Mouse (Mus musculus): ENCODE measurements around the gene Helq.
A peak's percentile ranks its signal among the peaks of the same experiment; 100 is the strongest.

Helq gene

DNA sequence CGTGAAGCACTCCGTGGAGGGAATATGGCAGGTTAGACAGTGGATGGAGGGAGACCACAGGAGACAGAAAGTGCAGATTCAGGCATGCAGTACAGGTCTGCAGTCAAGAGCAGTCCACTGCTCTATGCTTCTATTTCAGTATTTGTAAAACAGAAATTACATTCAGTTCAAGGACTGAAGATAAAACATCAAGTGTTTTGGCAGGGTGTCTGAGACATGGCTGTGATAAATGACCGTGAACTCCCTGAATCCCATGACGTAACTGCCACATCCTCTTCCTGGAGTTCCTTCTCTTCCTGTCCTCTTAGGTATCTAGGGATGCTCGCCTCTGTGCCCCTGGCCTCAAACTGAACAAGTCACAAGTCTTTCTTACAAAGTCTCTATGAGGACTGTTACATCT is 21.5 kb downstream of the Helq start:
- no peak for DNase-seq

DNA sequence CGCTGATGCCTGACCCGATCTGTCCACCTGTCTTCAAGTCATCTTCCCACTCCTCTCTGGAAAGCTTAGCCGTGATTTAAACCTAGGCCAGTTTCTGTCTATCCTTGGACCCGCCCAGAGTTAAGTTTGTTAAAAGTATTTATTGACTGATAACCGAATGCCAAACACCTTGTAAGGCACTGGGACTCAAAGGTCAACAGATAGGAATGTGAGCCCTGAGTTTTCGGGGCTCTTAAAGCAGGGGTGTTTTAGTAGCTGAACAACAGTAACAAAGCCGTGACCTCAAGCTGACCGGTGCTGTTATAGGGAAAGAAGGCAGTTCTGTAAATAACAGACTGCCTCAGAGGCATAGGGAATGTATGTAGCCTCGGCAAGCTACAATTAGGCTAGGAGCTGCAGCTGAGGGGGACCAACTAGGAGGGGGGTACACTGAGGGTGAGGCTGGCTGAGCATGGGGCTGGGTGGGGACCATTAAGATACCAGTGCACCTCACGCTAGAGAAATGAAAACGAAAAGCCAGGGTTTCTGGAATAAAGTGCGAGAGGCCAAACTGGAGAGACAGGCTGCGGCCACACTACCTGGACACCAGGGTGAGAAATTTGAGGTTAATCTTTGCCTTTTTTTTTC is 22.5 kb downstream of the Helq start:
- no peak for DNase-seq

DNA sequence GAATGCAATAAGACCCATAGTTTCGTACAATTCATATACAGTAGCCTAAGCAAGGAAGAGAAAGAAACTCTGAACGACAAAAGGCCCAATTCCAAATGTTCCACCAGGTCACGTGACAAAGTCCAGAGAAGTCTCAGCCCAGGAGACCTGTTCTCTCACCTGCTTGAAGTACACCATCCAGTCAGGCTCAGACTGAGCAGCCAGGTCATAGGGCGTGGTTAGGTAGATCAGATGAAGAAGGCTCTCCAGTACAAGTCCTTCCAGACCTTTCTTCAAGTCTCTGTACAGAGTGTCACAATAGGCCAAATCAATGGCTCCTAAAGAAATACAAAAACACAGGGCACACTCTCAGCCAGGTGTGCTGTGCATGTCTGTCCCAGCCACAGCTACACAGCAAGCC is 26.8 kb downstream of the Helq start:
- DNase-seq = no peak

DNA sequence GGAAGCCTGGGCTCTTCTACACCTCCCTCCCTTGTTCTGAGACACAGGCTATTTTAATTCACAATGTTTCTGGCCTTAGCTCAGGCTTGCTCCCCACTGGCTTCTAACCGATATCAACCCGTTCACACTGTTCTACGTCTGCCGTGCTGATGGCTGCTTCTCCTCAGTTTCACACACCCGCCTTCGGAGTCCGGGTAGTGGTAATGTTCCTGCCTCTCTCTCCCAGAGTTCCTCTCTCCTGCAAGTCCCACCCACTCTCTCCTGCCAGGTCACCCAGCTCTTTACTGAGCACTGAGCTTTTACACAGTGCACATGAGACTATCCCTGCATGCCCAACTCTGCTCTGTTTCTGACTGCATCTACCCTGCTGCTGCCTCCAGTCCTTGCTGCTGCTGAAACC is 32.4 kb downstream of the Helq start:
- no peak for DNase-seq

GRCm38 (mm10) chr5:100761736-100762135 is 36.7 kb downstream of the Helq start:
- no peak for DNase-seq

DNA sequence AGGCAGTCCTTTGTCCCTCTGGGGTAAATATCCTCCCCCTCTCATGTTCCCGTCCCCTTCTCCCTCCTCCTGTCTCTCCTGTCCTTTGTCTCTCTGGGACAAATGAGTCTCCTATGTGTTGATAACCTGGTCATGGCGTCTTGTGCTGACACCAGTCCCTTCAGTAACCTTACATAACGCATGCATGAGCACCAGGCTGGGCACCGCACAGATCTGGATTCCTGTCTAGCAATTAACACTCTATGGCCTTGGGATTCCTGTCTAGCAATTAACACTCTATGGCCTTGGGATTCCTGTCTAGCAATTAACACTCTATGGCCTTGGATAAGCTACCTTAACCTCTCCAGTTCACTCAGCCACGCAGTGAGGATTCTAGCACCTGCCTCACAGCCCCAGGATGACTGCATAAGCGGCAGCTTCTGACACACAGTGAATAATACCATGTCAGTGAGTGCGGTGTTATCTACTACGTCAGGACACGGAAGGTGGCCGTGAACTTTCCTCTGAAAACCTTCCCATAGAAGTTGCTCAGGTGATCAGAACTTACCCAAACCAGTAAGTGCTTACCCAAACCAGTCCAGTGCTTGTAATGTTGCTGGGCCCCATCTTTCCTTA is 38.2 kb downstream of the Helq start:
- no peak for DNase-seq

GRCm38 (mm10) chr5:100758121-100758520 is 40.3 kb downstream of the Helq start:
- DNase-seq = no peak

DNA sequence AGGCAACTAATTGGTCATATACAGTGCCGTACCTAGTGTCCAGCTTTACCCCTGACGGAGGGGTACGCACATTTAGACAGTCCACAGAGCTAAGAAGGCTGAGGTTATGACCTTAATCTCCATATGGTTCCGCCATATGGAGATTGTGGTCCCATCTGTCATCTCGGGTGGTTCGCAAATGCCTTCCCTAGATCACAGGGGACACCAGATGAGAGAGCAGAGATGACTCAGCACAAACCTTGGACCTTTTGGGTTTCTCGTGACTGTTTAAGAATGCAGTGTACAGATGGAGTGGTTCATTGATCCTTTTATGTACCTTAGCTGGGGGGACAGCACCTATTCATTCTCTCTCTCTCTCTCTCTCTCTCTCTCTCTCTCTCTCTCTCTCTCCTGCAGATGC is 45.0 kb downstream of the Helq start:
- no peak for DNase-seq

DNA sequence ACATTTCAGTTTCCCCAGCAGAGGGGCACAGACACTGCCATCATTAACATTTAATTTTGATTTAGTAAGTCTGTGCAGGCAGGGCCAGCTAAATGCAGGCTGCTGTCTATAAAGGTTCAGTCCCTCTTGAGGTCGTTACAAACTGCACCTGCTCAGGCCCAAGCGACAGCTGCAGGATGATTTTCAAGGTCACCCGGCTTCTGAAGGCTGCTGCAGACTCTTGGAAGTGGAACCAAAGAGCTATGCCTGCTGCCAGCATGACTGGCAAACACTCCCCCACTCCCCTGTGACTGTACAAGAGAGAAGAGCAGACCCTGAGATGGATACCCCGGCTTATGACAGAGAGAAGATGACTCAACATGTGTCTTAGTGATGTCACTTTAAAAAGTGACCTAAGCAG is 46.7 kb downstream of the Helq start:
- peak; percentile 10 to 28 for DNase-seq

GRCm38 (mm10) chr5:100750617-100751255 is 47.7 kb downstream of the Helq start:
- peak in 1 of 2 experiments; percentile 39 for DNase-seq

DNA sequence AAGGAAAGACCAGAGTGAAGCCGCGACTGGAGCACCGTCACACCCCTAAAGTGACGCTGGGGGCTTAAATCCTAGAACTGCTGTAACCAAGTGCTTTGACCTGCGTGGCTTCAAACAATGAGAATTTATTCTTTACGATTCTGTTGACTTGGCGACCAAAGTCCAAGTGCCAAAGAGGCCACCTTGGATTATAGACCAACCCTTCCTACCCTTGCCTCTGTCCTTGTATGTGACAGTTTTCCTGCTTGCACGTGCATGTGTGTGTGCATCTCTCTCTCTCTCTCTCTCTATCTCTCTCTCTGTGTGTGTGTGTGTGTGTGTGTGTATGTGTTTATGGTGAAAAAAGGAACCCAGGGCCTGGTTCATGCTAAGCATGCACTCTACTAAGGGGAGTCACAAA is 59.6 kb downstream of the Helq start:
- DNase-seq = no peak

DNA sequence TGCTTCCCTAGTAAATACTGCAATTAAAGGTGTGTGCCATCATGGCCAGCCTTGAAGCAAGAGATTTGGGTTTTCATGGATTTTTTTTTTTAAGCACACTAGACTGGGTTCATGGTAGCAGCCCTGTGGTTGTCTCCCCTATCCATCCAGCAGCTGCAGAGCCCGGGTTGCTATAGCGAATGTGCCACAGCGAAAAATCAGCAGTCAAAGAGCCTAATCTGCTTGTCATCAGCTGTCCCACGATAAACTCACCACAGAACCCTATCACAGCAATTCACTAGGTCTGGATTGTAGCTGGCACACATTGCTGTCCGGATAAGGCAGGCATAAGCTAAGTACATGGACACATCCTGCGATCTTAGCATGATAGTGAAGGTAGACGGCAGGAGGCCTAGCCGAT is 61.5 kb downstream of the Helq start:
- no peak for DNase-seq

- no peak for DNase-seq
These were observed 63.9 kb downstream of the Helq start for GRCm38 (mm10) chr5:100734535-100734934.

DNA sequence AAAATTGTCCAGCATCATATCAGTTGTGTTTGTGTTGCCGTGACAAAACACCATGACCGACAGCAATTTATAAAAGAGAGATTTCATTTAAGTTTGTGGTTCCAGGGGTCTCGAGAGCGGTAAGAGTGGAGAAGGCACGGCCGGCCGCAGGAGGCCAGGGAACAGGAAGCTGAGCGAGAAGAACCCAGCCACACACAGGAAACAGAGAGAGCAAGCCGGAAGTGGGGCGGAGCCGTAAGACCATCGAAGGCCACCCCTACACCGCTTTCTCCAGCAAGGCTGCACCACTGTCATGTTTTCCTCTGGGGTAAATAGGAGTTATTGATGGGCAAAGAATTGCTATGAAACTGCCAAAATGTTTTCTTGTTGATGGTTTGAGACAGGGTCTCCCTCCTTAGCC is 69.6 kb downstream of the Helq start:
- DNase-seq = peak; percentile 51 to 64

GRCm38 (mm10) chr5:100726001-100726400 is 72.4 kb downstream of the Helq start:
- DNase-seq = no peak

DNA sequence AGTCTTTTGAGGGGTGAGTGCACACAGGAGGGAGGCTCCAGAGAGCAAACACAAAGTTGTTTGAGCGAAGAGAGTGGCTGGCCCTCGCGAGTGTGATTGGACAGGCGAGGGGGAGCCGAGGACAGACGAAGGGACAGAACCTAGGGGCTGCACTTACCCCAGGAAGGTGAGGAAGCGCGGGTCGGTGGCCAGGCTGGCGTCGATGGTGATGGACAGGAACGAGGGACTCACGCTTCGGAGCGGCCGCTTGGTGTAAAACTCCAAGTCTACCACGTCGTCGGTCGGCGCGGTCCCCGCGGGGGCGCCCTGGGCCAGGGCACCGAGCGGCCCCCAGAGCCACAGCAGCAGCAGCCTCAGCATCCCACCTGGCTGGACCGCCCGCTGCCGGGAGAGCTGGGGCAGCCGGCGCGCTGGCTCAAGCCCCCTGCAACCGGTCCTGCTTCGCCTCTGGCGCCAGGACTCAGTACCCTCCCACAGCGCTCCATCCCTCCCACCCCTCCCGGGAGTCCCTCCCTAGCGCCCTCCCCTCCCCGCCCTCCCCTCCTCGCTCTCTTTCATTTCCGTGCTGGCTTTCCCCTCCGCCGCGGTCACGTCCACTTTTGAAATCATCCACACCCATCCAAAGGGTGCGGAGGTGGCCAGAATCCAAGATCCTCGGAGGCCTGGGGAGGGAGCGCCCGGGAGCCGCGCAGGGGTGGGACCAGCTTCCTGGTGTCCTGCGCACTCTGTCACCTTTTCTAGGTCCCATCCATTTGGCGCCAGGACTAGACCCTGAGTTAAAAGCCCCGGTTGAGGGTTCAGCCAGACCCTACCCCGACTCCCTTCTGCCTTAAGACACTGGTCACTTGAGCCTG is 78.9 kb downstream of the Helq start, which contains the start of gene Hpse:
Hpse (minus strand) TSS at position 482 of the 854 bp plus-strand sequence.
- DNase-seq = peak; percentile 24 to 25

GRCm38 (mm10) chr5:100716762-100717161 is 81.6 kb downstream of the Helq start:
- no peak for DNase-seq
